Mouse (Mus musculus): Measurements from ENCODE around the gene Flywch1. TPM values are rescaled to one million over a fixed set of nuclear protein-coding genes. Genes with fewer than 3 reads are reported as not detected.
A peak's percentile ranks its signal among the peaks of the same experiment; 100 is the strongest.

Gene Flywch1
- polyA plus RNA-seq, 1 experiment from 2014 or later: 231 TPM

DNA sequence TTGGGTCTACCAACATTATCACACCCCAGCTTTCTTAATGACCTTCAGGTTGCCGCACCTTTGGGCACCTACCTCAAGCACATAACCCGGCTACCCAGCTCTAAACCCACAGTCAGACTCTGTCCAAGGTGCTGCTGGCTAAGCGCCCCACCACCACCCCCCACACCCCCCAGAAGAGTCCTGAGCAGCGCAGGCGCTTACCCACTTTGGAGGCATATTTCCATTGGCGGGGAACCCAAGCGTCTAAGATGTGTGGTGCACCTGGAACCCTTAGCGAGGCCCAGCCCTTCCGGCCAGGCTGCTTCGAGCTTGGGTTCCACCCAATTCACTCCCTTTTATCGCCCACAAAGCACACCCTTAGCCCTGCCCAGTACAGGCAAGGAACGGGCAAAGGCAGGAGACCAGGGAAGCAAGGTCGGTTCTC lies 30.8 kb downstream of the Flywch1 start, which contains the start of gene Paqr4:
TSS of gene Paqr4 (minus strand) at position 270 of the 424 bp plus-strand sequence.
- Histone ChIP-seq H3K27me3 (peaks cover 52% of the 10 kb centered on the region), H3K4me1 (replicated peaks) (peaks cover 47% of the 10 kb centered on the region), H3K4me2 (peak within 1 kb of the TSS; percentile 77), H3K9me3 (no peaks in the 10 kb centered on the region), H3K36me3 (peaks cover 22% of the 10 kb centered on the region), H3K27ac (replicated peaks) (peak within 1 kb of the TSS; percentile 86), H3K9ac (peak within 1 kb of the TSS; percentile 87), H3K4me3 (peak within 1 kb of the TSS; percentile 85)
- 5% methylated on average over 13 of the region's 13 CpGs for WGBS
- ATAC-seq (ENCODE audit: low read depth): peak; percentile 1; the same call in 1 of the 2 replicates

DNA sequence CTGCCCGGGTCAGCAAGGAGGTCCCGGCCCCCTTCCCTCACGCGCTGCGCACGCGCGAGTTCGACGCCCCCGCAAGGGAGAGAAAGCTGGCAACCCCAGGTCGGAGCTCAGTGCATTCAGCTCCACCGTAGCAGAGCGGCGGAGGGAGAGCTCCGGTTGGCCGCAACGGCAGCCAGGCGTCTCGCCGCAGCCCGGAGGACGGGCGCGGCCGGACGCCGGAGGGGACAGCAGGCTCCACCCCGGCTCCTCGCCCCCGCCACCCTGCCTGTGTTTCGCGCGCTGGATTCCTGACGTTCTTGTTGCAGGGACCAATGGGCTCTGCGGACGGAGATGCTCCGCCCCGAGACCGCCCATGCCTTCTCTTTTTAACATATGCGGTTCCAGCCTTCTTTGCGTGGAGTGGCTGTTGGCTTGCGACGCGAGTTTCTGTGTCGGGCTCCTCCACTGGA lies 31.2 kb downstream of the Flywch1 start:
- Histone ChIP-seq H3K27me3 (peaks cover 47% of the 10 kb centered on the region), H3K36me3 (peaks cover 26% of the 10 kb centered on the region), H3K27ac (replicated peaks) (peak overlapping the region; percentile 86), H3K4me2 (peak overlapping the region; percentile 77), H3K4me1 (replicated peaks) (peaks cover 43% of the 10 kb centered on the region), H3K9me3 (no peaks in the 10 kb centered on the region), H3K4me3 (peak overlapping the region; percentile 85), H3K9ac (peak overlapping the region; percentile 87)
- WGBS: 1% methylated on average over 36 of the region's 46 CpGs
- ATAC-seq (ENCODE audit: low read depth): peak; percentile 82

DNA sequence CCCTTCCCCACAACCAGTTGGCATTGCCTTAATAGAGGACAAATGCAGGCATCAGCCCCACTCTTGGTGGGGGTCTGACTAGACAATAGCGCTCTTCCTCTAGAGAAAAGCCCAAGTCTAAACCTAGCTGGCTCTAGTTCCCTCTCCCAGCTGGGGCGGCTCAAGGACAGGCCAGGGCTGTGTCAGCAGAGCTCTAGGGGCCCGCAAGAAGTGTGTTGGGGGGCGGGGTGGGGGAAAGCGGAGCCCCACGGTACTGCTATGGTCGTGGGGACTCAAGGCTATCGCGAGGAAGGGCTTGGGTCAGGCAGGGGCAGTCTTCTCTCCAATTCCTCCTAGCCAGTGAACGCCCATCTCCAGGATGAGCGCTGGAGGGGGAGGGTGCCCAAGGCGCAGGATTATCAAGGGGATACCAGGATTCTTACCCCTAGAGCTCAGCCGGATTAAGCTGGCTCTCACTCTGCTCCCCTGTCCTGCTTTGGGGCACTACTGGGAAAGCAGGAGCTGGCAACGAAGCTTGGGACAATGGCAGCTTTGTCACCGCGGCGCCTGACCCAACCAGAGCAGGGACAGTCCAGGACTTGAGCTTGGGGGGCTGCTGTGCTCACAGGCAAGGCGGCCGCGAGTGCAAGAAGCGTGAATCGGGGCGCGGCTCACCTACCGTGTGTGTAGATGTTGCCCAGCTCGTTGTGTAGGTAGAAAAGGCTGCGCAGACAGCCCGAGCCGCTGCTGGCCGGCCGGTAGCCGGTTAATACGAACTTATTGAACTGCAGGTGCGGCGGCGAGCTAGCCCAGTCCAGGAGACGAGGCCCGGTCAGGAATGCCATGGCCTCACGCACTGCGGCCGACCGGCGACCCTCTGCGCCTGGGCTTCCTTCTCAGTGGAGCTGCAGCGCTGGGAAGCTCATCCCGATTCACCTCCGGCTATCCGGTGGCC lies 31.9 kb downstream of the Flywch1 start:
- peak overlapping the region; percentile 77 for H3K4me2 ChIP-seq
- peak; percentile 30 for ATAC-seq (ENCODE audit: low read depth)

DNA sequence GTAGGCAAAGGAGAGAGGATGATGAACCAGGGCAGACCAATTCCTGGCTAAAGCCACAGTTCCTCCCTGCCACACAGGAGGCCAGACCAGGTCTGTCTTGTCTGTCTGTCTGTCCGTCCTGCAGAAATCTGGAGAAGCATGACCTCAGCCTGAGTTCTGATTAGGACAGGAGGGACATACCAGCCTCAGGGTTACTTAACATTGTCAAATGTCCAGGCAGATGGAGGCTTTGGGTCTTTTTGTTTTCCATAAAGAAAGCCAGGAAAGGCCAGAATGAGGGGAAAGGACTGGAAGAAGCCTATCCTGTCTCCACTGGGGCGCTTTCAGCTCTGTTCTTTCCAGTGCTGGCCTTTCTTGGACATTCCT lies 32.6 kb downstream of the Flywch1 start:
- Histone ChIP-seq H3K4me1 (replicated peaks) (peaks cover 35% of the 10 kb centered on the region), H3K4me2 (peak overlapping the region; percentile 77), H3K9me3 (no peaks in the 10 kb centered on the region), H3K4me3 (peak overlapping the region; percentile 85), H3K27ac (replicated peaks) (peak overlapping the region; percentile 86; the same call in 1 of the 2 replicates), H3K36me3 (peaks cover 28% of the 10 kb centered on the region), H3K9ac (peak overlapping the region; percentile 87), H3K27me3 (peaks cover 34% of the 10 kb centered on the region)
- WGBS: 47% methylated on average over 2 of the region's 2 CpGs
- no peak for ATAC-seq (ENCODE audit: low read depth)

More for the DNA sequence above, 31.9 kb downstream of the Flywch1 start:
- Histone ChIP-seq H3K4me1 (replicated peaks) (peaks cover 36% of the 10 kb centered on the region), H3K36me3 (peaks cover 28% of the 10 kb centered on the region), H3K9me3 (no peaks in the 10 kb centered on the region), H3K27me3 (peaks cover 40% of the 10 kb centered on the region), H3K4me3 (peak overlapping the region; percentile 85), H3K9ac (peak overlapping the region; percentile 87), H3K27ac (replicated peaks) (peak overlapping the region; percentile 86)
- WGBS: under 1% methylated on average over 46 of the region's 48 CpGs

DNA sequence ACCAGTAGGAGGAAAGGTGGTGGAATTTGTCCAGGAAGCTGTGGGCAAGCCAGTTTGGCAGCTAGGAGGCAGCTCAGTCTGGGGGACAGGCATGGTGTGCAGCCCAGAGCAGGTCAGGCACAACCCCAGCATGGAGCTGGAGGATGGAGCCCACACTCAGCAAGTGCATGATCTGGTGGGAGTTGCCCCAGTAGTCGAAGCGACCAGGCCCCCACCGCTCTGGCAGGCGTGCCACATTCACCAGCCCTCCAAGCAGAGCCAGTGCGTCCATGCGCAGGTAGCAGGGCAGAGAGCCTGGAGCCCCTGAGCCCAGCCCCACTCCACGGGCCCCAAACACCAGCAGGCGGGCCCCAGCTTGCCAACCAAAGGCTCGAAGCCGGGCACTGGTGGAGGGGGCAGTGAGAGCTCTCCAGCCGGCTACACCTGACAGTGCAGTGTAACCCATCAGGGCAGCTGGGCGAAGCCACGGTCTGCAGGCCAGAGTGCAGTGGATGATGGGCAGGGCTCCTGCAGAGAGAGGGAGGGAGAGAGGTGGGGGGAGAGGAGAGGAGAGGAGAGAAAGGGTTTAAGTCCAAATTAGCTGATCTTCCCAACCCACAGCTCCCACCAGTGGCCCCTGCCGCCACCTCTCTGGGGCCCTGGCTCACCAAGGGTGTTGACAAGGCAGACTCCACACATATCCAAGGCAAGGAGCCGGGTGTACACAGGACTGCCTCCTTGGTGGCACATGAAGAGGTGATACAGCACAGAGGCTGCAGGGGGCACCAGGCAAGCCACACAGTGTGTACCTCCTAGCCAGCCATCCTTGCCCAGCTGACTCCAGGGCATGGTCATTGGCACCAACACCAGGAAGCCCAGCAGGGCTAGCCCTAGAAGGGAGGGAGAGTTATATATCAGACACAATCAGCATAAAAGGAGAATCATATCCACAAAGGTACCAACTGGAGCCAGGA lies 33.6 kb downstream of the Flywch1 start:
- 0 out of 2 replicates have a peak overlapping the region, but pooled peaks have one; percentile 34 for H3K9ac ChIP-seq
- 67% methylated on average over 15 of the region's 15 CpGs for WGBS

DNA sequence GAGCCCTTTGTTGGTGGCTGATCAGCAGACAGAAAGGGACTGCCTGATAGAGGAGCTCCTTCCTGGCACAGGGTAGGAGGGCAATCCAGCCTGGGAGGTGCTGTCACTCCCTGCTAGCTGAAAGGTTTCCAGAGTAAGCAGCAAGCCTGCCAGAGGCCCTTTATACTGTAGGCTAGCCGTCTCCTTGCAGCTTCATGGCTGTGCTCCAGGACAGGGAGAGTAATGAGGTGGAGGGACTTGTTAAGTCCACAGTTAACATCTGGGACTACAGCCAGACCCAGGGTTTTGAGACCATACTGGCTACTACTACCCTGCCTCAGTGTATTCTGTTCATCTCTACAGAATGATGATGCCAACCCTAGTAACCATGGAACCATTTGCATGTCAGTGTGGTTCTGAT lies 37.1 kb downstream of the Flywch1 start:
- Histone ChIP-seq H3K4me1 (replicated peaks) (peaks cover 17% of the 10 kb centered on the region), H3K9me3 (no peaks in the 10 kb centered on the region), H3K9ac (no peak overlapping the region; the same call in 1 of the 2 replicates), H3K27ac (replicated peaks) (no peak overlapping the region), H3K4me2 (no peak overlapping the region), H3K36me3 (peaks cover 28% of the 10 kb centered on the region), H3K27me3 (no peaks in the 10 kb centered on the region), H3K4me3 (no peak overlapping the region)
- WGBS: 85% methylated on average over 1 of the region's 1 CpGs
- ATAC-seq (ENCODE audit: low read depth): no peak

More for the DNA sequence above, 33.6 kb downstream of the Flywch1 start:
- Histone ChIP-seq H3K27me3 (peaks cover 23% of the 10 kb centered on the region), H3K9me3 (no peaks in the 10 kb centered on the region), H3K27ac (replicated peaks) (no peak overlapping the region), H3K4me3 (peak overlapping the region; percentile 85), H3K4me1 (replicated peaks) (peaks cover 35% of the 10 kb centered on the region), H3K36me3 (peaks cover 28% of the 10 kb centered on the region), H3K4me2 (peak overlapping the region; percentile 77)
- no peak for ATAC-seq (ENCODE audit: low read depth)

DNA sequence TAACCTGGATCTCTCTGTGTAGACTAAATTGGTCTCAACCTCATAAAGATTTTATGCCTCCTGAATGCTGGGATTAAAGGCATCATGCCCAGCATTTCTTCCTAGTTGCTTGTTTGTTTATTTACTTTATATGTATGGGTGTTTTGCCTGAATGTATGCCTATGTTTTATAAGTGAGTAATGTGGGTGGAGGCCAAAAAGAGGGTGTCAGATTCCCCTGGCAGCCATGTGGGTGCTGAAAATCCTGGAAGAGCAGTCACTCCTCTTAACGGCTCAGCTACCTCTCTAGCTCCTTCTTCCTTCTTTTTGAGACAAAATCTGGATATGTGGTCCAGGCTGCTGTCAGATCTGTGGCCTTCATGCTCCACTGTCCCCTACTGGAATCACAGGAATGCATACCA lies 41.0 kb downstream of the Flywch1 start:
- no peaks in the 10 kb centered on the region for H3K9me3 ChIP-seq
- ATAC-seq (ENCODE audit: low read depth): no peak
- H3K4me2 ChIP-seq: no peak overlapping the region
- no peak overlapping the region for H3K4me3 ChIP-seq
- 61% methylated on average over 1 of the region's 1 CpGs for WGBS
- peaks cover 12% of the 10 kb centered on the region for H3K4me1 ChIP-seq (replicated peaks)
- H3K36me3 ChIP-seq: peaks cover 5% of the 10 kb centered on the region; the same call in 1 of the 2 replicates
- no peaks in the 10 kb centered on the region for H3K27me3 ChIP-seq
- H3K27ac ChIP-seq (replicated peaks): no peak overlapping the region
- no peak overlapping the region for H3K9ac ChIP-seq

DNA sequence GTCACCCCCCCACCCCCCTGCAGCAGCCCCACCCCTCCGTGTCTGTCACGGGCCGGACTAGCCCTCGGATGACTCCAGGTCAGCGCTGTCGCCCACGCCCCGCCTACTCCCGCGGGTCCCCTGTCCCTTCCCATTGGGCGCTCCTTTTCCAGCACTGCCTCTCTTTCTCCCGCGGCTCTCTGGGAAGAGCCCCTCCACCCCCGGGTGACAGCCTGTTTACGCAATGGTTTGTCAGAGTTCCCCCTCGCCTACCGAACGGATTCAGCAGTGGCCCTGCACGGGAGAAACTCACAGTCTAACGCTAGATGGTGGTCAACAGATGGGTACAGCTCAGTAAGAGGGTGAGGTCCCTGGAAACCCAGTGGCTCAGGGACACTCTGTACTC lies 44.7 kb downstream of the Flywch1 start:
- peak; percentile 78 for ATAC-seq (ENCODE audit: low read depth)
- H3K4me3 ChIP-seq: peak overlapping the region; percentile 84
- H3K27me3 ChIP-seq: no peaks in the 10 kb centered on the region
- H3K36me3 ChIP-seq: no peaks in the 10 kb centered on the region
- WGBS: under 1% methylated on average over 20 of the region's 20 CpGs
- peaks cover 13% of the 10 kb centered on the region for H3K4me1 ChIP-seq (replicated peaks)
- H3K27ac ChIP-seq (replicated peaks): peak overlapping the region; percentile 67
- H3K9ac ChIP-seq: peak overlapping the region; percentile 74
- H3K4me2 ChIP-seq: peak overlapping the region; percentile 92
- no peaks in the 10 kb centered on the region for H3K9me3 ChIP-seq

DNA sequence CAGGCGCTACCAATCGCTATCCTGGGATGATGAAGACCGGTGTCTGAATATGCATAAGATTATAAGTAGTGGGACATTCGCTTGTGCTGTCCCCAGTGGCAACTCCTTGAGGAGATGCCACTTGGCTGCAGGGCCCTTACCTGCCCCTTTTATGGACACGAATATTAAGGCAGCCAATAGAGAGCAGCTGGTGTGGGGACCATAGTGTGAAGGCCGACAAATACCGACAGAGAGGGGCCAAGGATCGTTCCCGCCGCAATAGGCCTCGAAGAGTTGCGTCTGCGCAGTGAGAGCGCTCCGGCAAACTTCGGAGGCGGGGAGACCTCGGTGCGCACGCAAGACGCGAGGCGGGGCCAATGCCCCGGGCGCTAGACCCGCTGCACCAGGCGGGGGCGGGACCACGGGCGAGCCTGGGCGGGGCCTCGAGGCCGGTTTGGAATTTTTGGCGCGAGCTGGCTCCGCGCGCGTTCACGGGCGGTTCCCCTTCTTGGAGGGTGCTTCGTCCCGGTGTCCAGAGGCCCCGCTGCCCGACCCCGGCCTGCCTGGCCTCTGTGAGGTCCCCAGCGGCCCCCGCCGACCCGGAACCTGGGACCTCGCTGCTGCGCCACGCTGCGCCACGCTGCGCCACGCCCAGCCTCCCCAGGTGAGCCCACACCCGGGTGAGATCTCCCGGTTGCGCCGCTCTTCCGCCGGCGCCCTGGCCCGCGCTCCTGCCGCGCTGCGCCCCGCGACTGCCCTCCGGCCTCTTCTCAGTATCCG lies 45.2 kb downstream of the Flywch1 start, which contains the start of gene Pkmyt1:
TSS of gene Pkmyt1 (plus strand) at position 338 of the 759 bp plus-strand sequence.
- Histone ChIP-seq H3K9ac (peak within 1 kb of the TSS; percentile 74), H3K27me3 (no peaks in the 10 kb centered on the region), H3K36me3 (no peaks in the 10 kb centered on the region), H3K27ac (replicated peaks) (peak within 1 kb of the TSS; percentile 67), H3K9me3 (no peaks in the 10 kb centered on the region), H3K4me3 (peak within 1 kb of the TSS; percentile 84), H3K4me1 (replicated peaks) (peaks cover 13% of the 10 kb centered on the region), H3K4me2 (peak within 1 kb of the TSS; percentile 92)
- peak; percentile 96 for ATAC-seq (ENCODE audit: low read depth)
- WGBS: 2% methylated on average over 67 of the region's 73 CpGs

DNA sequence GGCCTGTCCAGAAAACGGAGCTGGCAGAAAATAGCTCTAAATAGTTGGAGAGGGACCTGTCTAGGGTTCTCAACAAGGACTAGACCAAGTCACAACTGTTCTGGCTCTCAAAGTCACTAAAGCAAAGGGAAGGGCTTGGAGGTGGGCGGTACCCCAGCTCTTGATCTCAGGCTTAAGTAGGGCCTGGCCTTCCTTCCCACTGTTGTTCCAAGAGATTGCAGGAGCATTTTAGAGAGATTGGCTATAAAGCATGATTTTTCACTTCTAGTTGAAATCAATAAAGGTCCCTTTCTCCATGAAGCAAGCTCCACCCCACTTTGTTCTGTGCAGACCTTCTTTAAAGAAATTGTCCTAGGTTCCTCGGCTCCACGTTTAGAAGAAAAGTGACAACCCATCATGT lies 45.9 kb downstream of the Flywch1 start:
- no peak for ATAC-seq (ENCODE audit: low read depth)
- 67% methylated on average over 4 of the region's 4 CpGs for WGBS
- Histone ChIP-seq H3K27me3 (no peaks in the 10 kb centered on the region), H3K4me3 (peak overlapping the region; percentile 84), H3K27ac (replicated peaks) (peak overlapping the region; percentile 67; the same call in 1 of the 2 replicates), H3K4me2 (peak overlapping the region; percentile 92), H3K4me1 (replicated peaks) (peaks cover 13% of the 10 kb centered on the region), H3K9me3 (no peaks in the 10 kb centered on the region), H3K36me3 (no peaks in the 10 kb centered on the region), H3K9ac (peak overlapping the region; percentile 72)

All from neural tube, embryonic 13.5 days (tissue).